Mouse (Mus musculus): Measurements from ENCODE around the gene Trhde.

The Trhde gene

GRCm38 (mm10) chr10:114418956-114419530 is 383.1 kb downstream of the Trhde start:
- Histone ChIP-seq H3K36me3 (ENCODE audit: insufficient read depth, low read length) (no peaks in the 10 kb centered on the region), H3K9me3 (ENCODE audit: low read length) (peaks cover 7% of the 10 kb centered on the region), H3K4me3 (replicated peaks; ENCODE audit: low read length) (no peak overlapping the region), H3K27me3 (ENCODE audit: insufficient read depth, low read length) (no peaks in the 10 kb centered on the region), H3K4me1 (replicated peaks; ENCODE audit: low read depth, low read length) (no peaks in the 10 kb centered on the region)
- TF ChIP-seq CTCF (conservative IDR thresholded peaks at IDR 0.05; ENCODE audit: low read length) = no peak
- no peak for TF ChIP-seq NANOG (IDR thresholded peaks at IDR 0.05; ENCODE audit: borderline replicate concordance, low read length)
- TF ChIP-seq POU5F1 (IDR thresholded peaks at IDR 0.05; ENCODE audit: borderline replicate concordance, low read length) = no peak

- Histone ChIP-seq H3K9me3 (ENCODE audit: low read length) (peaks cover 6% of the 10 kb centered on the region), H3K27me3 (ENCODE audit: insufficient read depth, low read length) (no peaks in the 10 kb centered on the region), H3K4me3 (replicated peaks; ENCODE audit: low read length) (no peak overlapping the region), H3K4me1 (replicated peaks; ENCODE audit: low read depth, low read length) (no peaks in the 10 kb centered on the region), H3K36me3 (ENCODE audit: insufficient read depth, low read length) (no peaks in the 10 kb centered on the region)
- no peak for TF ChIP-seq POU5F1 (IDR thresholded peaks at IDR 0.05; ENCODE audit: borderline replicate concordance, low read length)
- no peak for TF ChIP-seq NANOG (IDR thresholded peaks at IDR 0.05; ENCODE audit: borderline replicate concordance, low read length)
- TF ChIP-seq CTCF (conservative IDR thresholded peaks at IDR 0.05; ENCODE audit: low read length) = no peak
Observed at GRCm38 (mm10) chr10:114415717-114416116, 386.4 kb downstream of the Trhde start.

GRCm38 (mm10) chr10:114405260-114405659 is 396.8 kb downstream of the Trhde start:
- Histone ChIP-seq H3K4me3 (replicated peaks; ENCODE audit: low read length) (no peak overlapping the region), H3K9me3 (ENCODE audit: low read length) (no peaks in the 10 kb centered on the region), H3K36me3 (ENCODE audit: insufficient read depth, low read length) (no peaks in the 10 kb centered on the region), H3K4me1 (replicated peaks; ENCODE audit: low read depth, low read length) (no peaks in the 10 kb centered on the region), H3K27me3 (ENCODE audit: insufficient read depth, low read length) (no peaks in the 10 kb centered on the region)
- TF ChIP-seq POU5F1 (IDR thresholded peaks at IDR 0.05; ENCODE audit: borderline replicate concordance, low read length) (no peak), NANOG (IDR thresholded peaks at IDR 0.05; ENCODE audit: borderline replicate concordance, low read length) (no peak), CTCF (conservative IDR thresholded peaks at IDR 0.05; ENCODE audit: low read length) (no peak)

GRCm38 (mm10) chr10:114403795-114404194 is 398.3 kb downstream of the Trhde start:
- Histone ChIP-seq H3K9me3 (ENCODE audit: low read length) (no peaks in the 10 kb centered on the region), H3K27me3 (ENCODE audit: insufficient read depth, low read length) (no peaks in the 10 kb centered on the region), H3K4me3 (replicated peaks; ENCODE audit: low read length) (no peak overlapping the region), H3K36me3 (ENCODE audit: insufficient read depth, low read length) (no peaks in the 10 kb centered on the region), H3K4me1 (replicated peaks; ENCODE audit: low read depth, low read length) (no peaks in the 10 kb centered on the region)
- TF ChIP-seq NANOG (IDR thresholded peaks at IDR 0.05; ENCODE audit: borderline replicate concordance, low read length) = no peak
- TF ChIP-seq POU5F1 (IDR thresholded peaks at IDR 0.05; ENCODE audit: borderline replicate concordance, low read length) = no peak
- TF ChIP-seq CTCF (conservative IDR thresholded peaks at IDR 0.05; ENCODE audit: low read length) = no peak

DNA sequence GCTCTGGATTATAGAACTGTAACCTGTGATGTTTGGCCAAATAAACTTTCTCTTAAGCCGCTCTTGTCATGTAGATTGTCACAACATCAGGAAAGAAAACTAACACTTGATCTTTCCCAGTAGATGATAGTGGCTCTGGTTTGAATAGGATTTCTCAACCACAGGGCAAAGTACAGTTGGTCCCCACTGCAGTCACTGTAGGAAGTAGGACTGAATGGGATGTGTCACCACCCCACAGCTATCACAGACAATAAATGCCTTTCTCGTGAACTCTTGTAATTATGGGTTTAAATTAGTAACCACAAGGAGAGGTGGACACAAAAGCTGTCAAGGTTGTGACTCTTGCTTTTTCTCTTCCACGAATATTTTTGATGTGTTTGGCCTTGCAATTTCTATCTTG is 431.3 kb downstream of the Trhde start:
- Histone ChIP-seq H3K9me3 (ENCODE audit: low read length) (no peaks in the 10 kb centered on the region), H3K27me3 (ENCODE audit: insufficient read depth, low read length) (no peaks in the 10 kb centered on the region), H3K4me1 (replicated peaks; ENCODE audit: low read depth, low read length) (no peaks in the 10 kb centered on the region), H3K4me3 (replicated peaks; ENCODE audit: low read length) (no peak overlapping the region), H3K36me3 (ENCODE audit: insufficient read depth, low read length) (no peaks in the 10 kb centered on the region)
- no peak for TF ChIP-seq CTCF (conservative IDR thresholded peaks at IDR 0.05; ENCODE audit: low read length)

DNA sequence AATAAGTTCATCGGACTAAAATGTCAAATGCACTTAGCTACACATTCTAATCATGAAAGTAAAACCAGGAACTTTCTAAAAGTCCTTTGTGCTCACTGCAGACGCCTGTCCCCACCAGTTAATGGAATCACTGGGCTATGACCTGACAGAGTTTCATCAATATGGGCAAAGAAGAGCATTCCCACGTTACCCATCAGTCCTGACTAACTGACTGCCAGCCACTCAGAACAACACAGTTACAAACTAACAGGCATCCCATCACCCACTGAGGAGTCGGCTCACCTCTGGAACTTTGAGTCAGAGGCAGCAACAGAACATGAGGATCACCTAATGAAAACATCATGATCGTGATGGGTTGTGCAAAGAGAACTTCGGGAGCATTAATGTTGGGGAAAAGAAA is 438.7 kb downstream of the Trhde start:
- no peaks in the 10 kb centered on the region for H3K9me3 ChIP-seq (ENCODE audit: low read length)
- H3K4me3 ChIP-seq (replicated peaks; ENCODE audit: low read length) = no peak overlapping the region
- H3K27me3 ChIP-seq (ENCODE audit: insufficient read depth, low read length) = no peaks in the 10 kb centered on the region
- H3K4me1 ChIP-seq (replicated peaks; ENCODE audit: low read depth, low read length) = no peaks in the 10 kb centered on the region
- H3K36me3 ChIP-seq (ENCODE audit: insufficient read depth, low read length) = no peaks in the 10 kb centered on the region
- TF ChIP-seq CTCF (conservative IDR thresholded peaks at IDR 0.05; ENCODE audit: low read length) (no peak), NANOG (IDR thresholded peaks at IDR 0.05; ENCODE audit: borderline replicate concordance, low read length) (no peak), POU5F1 (IDR thresholded peaks at IDR 0.05; ENCODE audit: borderline replicate concordance, low read length) (no peak)

DNA sequence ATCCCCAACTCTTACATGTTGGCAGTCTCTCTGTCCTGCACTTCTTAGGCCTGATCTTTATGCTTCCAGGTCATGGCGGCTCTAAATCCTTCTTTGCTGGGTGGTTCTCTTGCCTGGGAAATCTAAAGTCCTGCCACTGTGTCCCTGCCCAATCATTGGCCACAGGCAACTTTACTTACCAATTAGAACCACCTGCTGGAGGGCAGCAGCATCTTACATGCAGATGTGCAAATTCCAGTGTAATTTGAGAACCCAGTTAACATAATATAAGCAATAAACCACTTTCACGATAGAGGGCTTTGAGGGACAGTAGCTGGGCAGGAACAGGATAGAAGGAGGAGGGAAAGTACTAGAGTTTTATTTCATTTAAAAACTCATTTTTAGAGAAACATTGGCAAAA is 439.5 kb downstream of the Trhde start:
- Histone ChIP-seq H3K4me3 (replicated peaks; ENCODE audit: low read length) (no peak overlapping the region), H3K4me1 (replicated peaks; ENCODE audit: low read depth, low read length) (no peaks in the 10 kb centered on the region), H3K36me3 (ENCODE audit: insufficient read depth, low read length) (no peaks in the 10 kb centered on the region), H3K27me3 (ENCODE audit: insufficient read depth, low read length) (no peaks in the 10 kb centered on the region), H3K9me3 (ENCODE audit: low read length) (no peaks in the 10 kb centered on the region)
- TF ChIP-seq POU5F1 (IDR thresholded peaks at IDR 0.05; ENCODE audit: borderline replicate concordance, low read length) (no peak), NANOG (IDR thresholded peaks at IDR 0.05; ENCODE audit: borderline replicate concordance, low read length) (no peak), CTCF (conservative IDR thresholded peaks at IDR 0.05; ENCODE audit: low read length) (no peak)

All from E14TG2a.4 (cell line).